Mouse (Mus musculus): Measurements from ENCODE around the gene Adrm1.

The Adrm1 gene

DNA sequence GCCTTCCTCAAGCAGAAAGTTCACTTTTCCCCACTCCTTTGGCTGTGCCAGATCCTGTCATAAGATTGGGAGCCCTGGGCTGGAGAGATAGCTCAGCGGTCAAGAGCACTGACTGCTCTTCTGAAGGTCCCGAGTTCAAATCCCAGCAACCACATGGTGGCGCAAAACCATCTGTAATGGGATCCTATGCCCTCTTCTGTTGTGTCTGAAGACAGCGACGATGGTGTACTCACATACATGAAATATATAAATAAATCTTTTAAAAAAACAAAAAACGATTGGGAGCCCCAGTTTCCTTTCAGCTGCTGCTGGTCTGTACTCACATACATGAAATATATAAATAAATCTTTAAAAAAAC is 13.4 kb downstream of the Adrm1 start:
- DNase-seq (ENCODE audit: low spot score) = no peak

DNA sequence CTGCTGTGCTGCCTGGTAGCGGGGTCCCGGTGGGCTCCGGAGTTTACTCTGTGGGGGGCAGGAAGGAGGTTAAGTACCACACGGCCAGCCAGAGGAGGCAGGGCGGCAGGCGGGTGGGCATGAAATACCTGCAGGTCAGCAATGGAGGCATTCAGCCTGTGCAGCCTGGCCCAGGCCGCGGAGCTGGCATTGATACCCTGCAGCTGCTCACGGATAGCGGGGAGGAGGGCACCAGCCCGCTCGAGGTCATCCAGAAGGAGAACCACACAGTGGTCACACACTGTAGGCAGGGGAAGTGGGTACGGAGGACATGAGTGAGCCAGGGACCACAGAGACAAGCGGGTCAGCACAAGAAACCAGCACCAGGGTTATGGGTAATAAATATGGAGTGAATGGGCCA is 14.4 kb downstream of the Adrm1 start:
- no peak for DNase-seq (ENCODE audit: low spot score)

GRCm38 (mm10) chr2:180187362-180187761 is 16.1 kb downstream of the Adrm1 start:
- no peak for DNase-seq (ENCODE audit: low spot score)

DNA sequence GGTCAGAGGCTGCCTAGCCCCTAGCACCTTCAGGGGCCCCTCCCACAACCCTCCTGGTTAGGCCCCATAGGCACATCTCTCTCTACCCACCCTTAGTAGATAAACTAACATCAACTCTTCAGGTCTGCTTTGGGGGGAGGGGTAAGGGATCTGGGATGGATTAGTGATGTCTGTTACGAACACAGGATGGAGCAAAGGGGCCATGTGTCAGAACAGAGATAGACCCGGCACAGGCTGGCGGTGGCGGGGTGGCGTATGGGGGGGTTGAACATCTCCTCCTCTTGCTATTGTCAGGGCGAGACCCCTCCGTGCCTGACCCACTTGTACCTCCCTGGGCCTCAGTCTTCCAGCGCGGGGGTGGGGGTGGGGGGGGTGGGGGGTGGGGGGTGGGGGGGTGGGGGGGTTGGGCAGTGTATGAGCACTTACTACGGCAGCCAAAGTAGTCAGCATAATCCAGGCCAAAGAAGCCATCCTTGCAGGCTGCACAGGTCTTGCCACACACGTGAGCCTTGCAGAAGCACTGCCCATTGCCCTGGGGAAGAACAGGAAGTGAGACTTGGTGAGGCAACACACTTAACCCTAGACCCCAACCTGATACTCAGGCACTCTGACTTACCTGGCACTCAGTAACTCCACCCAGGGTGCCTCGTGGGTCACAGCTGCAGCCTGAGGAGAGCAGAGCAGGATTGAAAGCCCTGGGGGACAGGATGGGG is 25.5 kb downstream of the Adrm1 start:
- DNase-seq (ENCODE audit: low spot score) = no peak

DNA sequence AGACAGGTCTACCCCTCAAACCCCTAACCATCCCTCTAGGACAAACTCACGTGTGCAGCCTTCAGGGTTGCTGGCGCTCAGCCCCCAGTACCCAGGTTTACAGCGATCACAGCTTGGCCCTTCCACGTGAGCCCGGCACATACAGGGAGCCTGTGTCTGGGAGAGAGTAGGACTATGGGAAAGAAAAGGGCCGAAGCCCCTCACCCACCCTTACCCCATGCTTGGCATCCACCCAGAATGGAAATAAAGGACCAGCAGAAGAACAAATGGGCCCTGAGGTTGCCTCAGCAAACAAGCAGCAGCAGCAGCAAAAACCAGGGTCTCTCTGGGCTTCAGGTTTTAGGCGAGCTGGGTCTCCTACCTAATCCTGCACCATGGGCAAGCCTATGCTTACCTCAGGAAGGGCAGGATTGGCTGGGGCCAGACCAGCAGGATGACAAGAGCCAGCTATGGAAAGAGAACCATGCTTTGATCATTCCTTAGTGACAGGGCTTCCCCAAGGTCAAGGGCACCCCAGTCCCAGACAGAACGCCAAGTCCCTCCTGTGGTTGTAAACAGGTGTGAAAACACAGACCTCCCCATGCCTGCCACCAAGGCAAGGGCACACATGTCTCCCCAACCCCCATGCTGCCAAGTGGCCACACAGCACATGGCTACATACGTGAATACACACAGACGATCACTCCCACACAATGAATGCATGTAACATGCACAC is 26.2 kb downstream of the Adrm1 start:
- no peak for DNase-seq (ENCODE audit: low spot score)

DNA sequence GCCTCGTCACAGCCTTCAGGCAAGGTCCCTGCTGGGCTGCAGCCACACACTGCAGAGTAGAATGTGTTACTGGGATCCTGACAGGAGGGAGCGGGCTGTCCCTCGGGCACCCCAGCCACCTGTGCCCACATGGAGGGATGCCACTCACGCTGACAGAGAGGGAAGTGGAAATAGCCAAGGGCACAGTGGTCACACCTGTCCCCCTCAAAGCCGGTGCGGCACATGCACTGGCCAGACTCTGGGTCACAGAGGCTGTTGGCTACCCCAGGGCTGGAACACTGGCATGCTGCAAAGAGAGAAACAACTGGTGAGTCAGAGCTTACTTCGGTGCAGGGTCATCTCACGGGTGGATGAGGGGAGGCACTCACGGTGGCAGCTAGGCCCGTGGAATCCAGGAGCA is 27.5 kb downstream of the Adrm1 start:
- no peak for DNase-seq (ENCODE audit: low spot score)

DNA sequence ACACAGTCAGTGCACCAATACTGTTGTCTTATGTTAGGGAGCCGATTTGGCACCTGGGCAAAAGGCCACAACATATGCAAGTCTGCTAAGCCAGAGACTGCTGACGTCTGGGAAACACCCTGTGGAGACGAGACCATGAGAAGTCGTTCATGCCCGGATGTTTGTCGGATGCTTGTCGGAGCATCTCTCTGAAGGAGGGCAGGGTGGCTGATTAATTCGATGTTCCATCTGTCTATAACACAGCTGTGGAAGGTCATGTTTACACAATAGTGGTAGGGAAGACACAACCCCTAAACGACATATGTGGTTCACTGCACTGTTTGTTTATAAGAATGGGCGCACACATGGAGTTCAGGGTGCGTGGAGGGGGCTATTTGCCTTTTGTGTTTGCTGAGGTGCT is 29.4 kb downstream of the Adrm1 start:
- no peak for DNase-seq (ENCODE audit: low spot score)

GRCm38 (mm10) chr2:180201303-180201702 is 30.0 kb downstream of the Adrm1 start:
- DNase-seq (ENCODE audit: low spot score) = no peak

DNA sequence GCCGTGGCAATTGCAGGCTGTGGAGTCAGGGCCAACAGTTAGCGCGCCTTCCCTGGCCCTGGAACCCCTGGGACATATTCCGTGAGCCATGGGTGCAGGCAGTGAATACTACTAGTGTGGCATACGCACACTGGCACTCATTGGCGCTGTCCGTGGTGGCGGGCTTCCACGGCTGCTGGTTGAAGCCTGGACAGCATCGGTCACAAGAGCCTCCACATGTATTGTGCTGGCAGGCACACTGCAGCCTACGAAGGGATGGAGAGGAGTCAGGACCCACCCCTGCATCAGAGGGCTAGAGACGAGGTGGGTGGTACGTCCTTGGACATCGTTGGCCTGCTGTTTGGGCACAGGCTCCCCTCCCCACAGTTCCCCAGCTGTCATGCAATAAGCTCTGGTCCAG is 31.0 kb downstream of the Adrm1 start:
- DNase-seq (ENCODE audit: low spot score) = no peak

GRCm38 (mm10) chr2:180202805-180203204 is 31.5 kb downstream of the Adrm1 start:
- DNase-seq (ENCODE audit: low spot score) = no peak

DNA sequence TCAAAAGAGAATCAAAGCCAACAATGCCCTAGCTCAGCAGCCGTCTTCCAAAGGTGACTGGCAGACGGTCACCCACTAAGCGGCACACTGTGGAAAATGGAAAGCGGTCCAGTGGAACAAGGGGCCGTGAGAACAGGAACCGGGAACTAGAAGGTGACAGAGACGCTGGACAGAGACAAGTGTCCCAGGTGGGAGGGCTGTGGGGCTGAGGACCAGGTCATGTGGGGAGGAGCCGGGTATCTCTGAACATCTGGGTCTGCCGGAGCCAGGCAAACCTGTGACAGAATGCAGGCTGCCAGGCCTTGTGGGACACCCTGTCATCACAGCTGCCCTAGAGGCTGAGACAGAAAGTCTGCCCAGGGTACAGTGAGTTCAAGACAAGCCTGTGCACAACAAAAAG is 33.2 kb downstream of the Adrm1 start:
- no peak for DNase-seq (ENCODE audit: low spot score)

DNA sequence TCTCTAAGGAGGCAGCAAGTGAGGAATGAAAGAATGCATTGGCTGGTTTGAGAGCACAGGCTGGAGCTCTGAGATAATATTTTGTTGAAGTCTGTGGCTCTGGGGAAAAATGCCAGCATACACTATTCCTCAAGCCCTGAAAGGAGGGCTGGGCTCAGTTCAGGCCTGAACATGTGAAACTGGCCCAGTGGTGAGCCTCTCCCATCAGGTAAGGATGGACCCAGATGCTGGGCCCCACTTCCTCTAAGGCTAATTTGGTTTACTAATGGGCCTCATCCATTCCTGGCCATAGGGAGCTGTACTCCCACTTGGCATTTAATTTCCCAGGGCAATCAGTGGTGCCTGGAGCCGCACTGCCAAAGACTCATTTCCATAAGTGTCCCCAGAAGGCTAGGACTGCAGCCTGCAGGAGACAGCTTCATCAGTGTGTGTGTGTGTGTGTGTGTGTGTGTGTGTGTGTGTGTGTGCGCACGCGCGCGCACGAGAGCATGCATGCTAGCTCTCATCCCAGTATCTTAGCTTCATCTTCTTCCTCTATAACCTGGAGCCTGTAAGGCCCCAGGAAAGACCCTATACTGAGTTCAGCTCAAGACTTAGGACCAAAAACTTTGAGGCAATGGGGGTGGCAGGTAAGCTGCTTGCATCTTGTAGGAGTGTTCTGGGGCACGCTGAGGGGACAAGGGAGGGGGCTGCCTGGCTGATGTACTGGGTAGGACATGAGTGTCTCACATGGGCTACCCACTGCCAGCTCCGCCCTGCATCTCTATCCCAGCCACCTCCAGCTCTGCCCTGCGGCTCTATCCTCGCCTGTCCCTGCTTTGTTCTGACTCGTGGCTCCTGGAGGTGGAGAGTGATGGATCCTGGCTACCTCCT is 34.0 kb downstream of the Adrm1 start:
- DNase-seq (ENCODE audit: low spot score) = no peak

DNA sequence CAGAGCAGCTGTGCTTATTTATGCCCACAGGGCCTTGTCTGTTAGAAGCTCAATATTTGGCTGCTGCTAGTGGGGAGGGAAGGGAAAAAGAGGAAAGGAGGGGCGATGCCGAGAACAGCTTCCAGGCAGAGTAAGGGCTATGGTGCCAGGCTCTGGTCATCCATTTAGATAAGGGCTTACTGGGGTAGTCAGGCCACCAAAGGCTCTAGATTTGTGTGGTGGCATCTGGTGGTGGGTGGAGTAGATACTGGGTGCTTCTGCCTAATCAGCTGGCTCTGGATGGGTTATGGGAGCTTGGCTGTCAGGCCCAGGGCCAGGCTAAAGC is 34.6 kb downstream of the Adrm1 start:
- no peak for DNase-seq (ENCODE audit: low spot score)

DNA sequence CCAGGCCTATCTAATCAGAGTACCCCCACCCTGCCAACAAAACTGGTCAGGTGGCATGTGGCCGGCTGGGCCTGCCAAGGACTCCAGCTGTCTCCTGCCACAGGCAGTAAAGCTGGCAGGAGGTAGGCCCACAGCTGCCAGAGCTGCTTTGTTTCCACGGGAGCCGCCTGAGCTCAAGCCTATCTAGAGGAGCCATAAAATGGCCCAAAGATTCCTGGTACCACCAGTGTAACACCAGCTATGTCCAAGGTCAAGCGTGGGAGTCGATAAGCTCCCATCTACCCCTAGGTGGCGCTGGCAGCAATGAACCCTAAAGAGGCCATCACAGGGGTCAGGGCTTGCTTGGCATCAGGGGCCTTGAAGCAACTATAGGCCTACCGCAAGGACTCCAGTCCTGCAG is 36.6 kb downstream of the Adrm1 start:
- DNase-seq (ENCODE audit: low spot score) = peak; percentile 22

GRCm38 (mm10) chr2:180208976-180209375 is 37.7 kb downstream of the Adrm1 start:
- no peak for DNase-seq (ENCODE audit: low spot score)

GRCm38 (mm10) chr2:180212255-180212654 is 41.0 kb downstream of the Adrm1 start:
- DNase-seq (ENCODE audit: low spot score) = no peak

DNA sequence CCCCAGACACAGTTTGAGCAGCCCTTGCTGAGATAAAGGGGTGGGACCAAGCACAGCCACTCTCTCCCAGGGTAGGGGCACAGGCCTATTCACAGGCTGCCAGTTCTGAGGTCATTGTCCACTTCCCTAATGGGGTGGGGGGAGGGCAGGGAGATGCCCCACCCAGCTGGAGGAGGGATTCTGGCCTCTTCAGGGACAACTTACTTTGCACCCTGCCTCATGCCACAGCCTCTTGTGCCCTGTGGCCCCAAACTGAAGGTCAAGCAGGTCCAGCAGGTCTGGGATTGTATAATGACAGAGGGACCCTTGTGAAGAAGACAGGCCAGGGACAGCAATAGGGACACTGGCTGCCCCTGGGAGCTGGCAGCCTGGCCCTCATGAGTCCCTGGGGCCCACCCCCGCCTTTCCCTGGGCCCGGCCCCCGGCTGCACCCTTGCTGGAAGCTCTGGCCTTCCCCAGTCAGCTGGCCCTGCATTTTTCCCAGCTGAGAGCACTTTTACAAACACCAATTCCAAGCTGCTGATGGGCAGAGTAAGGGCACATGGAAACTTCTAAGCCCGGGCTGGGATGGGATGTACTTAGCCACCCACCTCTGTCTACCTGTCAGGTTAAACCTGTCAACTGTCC is 43.2 kb downstream of the Adrm1 start:
- DNase-seq (ENCODE audit: low spot score) = no peak

DNA sequence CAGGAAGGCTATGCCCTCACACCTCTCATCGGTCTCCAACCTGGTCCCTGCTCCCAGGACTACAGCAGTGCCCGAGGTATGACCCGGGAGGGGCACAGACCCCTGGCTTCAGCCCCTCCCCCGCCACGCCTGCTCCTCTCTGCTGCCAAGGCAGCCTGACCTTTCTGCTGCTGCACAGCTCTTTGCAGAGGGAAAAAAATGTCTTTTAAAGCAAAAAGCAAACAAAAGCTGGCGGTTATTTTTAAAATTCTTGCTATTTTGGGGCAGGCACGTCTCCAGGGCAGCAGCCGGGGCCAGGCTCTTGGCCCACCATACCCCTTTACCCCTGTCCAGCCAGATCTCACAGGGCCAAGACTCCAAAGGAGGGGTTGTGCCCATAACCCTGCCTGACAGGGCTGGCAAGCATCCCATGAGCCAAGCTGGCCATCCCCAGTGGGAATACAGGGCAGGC is 43.8 kb downstream of the Adrm1 start:
- DNase-seq (ENCODE audit: low spot score) = no peak

GRCm38 (mm10) chr2:180215951-180216350 is 44.7 kb downstream of the Adrm1 start:
- DNase-seq (ENCODE audit: low spot score) = no peak

GRCm38 (mm10) chr2:180216921-180217320 is 45.6 kb downstream of the Adrm1 start:
- no peak for DNase-seq (ENCODE audit: low spot score)

GRCm38 (mm10) chr2:180217587-180217986 is 46.3 kb downstream of the Adrm1 start:
- DNase-seq (ENCODE audit: low spot score) = no peak

DNA sequence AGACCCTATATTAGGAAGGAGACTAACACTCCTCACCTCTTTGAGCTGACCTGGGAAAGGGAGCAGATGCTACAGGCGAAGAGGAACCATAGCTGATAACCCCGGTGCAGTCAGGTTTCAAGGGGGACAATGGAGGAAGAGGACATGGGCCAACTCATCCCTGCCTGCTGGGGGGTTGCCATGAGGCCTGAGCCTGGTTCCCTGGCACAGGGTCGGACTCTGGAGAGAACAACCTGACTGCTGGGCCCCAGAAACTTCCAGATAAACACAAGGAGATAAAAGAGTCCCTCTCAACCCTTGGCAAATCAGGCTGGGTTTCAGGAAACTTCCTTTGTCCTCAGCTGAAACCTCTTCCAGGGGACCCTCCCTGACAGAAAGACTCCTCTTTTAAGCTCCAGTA is 47.0 kb downstream of the Adrm1 start:
- no peak for DNase-seq (ENCODE audit: low spot score)

- no peak for DNase-seq (ENCODE audit: low spot score)
Measured at GRCm38 (mm10) chr2:180218677-180219076, 47.4 kb downstream of the Adrm1 start.

Measured in c-Kit-positive CD71-positive TER-119-positive erythroid progenitor cells, embryonic 14.5 days (primary cell).